Mouse (Mus musculus) lung, postnatal 0 days (tissue): ENCODE measurements around the gene Tulp2. TPM values are rescaled to one million over a fixed set of nuclear protein-coding genes. Genes with fewer than 3 reads are reported as not detected.
"Not testable (repeated sequence)": the region's sequence is repeated elsewhere in the genome, so short reads cannot be mapped to it uniquely, and the experiment has no call there.

Source experiments
- ATAC-seq: fragments of 200-750 bp; cut with Nextera tagmentation; 2 replicates; pipeline ENCODE4 v1.8.0; 2017; ENCODE audit warnings: moderate library complexity
- DNase-seq: peaks from one replicate; pipeline ENCODE4 v3.0.0-alpha.2; 2016; ENCODE audit warnings: low spot score
- H3K27ac ChIP-seq: fragments of 300-500 bp; sonication (generic); 2 replicates; pipeline ENCODE4 v1.5.1; 2014; ENCODE audit warnings: antibody characterized with exemption, mild to moderate bottlenecking, low read length, mixed read lengths
- H3K27me3 ChIP-seq: fragments of 300-500 bp; sonication (generic); replicated peaks from 2 replicates; pipeline ENCODE4 v1.6.1; 2014; ENCODE audit warnings: low read length, mixed read lengths; ENCODE audit not compliant: insufficient read depth
- H3K36me3 ChIP-seq: fragments of 300-500 bp; sonication (generic); 2 replicates; pipeline ENCODE4 v1.6.1; 2014; ENCODE audit warnings: low read length, mixed read lengths; ENCODE audit not compliant: insufficient read depth
- H3K4me1 ChIP-seq: fragments of 300-500 bp; sonication (generic); 2 replicates; pipeline ENCODE4 v1.6.1; 2014; ENCODE audit warnings: antibody characterized with exemption, low read depth, low read length, mixed read lengths; ENCODE audit not compliant: insufficient read depth
- H3K4me2 ChIP-seq: fragments of 300-500 bp; sonication (generic); replicated peaks from 2 replicates; pipeline ENCODE4 v1.6.1; 2014; ENCODE audit warnings: low read depth, mild to moderate bottlenecking, low read length, moderate library complexity, mixed read lengths
- H3K4me3 ChIP-seq: fragments of 300-500 bp; sonication (generic); 2 replicates; pipeline ENCODE4 v1.5.1; 2014; ENCODE audit warnings: low read depth, low read length
- H3K9ac ChIP-seq: fragments of 300-500 bp; sonication (generic); replicated peaks from 2 replicates; pipeline ENCODE4 v1.6.1; 2014; ENCODE audit warnings: low read depth, mild to moderate bottlenecking
- H3K9me3 ChIP-seq: fragments of 300-500 bp; sonication (generic); 2 replicates; pipeline ENCODE4 v1.6.1; 2016; ENCODE audit warnings: low read length, mixed read lengths
- CTCF ChIP-seq: IDR thresholded peaks from 2 replicates; pipeline ENCODE4 v1.5.1; 2016; ENCODE audit warnings: antibody characterized with exemption, mild to moderate bottlenecking
- EP300 ChIP-seq: IDR thresholded peaks from 2 replicates; pipeline ENCODE4 v1.6.1; 2016; ENCODE audit warnings: antibody characterized with exemption, mild to moderate bottlenecking, control low read depth
- WGBS: fragments of 180-500 bp; shearing (Covaris S2); extraction: QIAGEN DNeasy Blood & Tissue Kit; methylation state at CpG from one replicate; pipeline ENCODE4 v1.1.7; 2014; 5-methylcytosine and 5-hydroxymethylcytosine counted together
- polyA plus RNA-seq: library from polyadenylated mRNA; unstranded; fragments of >200 nt; fragmentation: Nextera tagmentation; extraction: Ambion mirVana; gene quantifications from 2 replicates; pipeline ENCODE4 v1.2.1, GENCODE M21; 2015

The Tulp2 gene
- polyA plus RNA-seq, 1 experiment from 2014 or later = 0.25 TPM

DNA sequence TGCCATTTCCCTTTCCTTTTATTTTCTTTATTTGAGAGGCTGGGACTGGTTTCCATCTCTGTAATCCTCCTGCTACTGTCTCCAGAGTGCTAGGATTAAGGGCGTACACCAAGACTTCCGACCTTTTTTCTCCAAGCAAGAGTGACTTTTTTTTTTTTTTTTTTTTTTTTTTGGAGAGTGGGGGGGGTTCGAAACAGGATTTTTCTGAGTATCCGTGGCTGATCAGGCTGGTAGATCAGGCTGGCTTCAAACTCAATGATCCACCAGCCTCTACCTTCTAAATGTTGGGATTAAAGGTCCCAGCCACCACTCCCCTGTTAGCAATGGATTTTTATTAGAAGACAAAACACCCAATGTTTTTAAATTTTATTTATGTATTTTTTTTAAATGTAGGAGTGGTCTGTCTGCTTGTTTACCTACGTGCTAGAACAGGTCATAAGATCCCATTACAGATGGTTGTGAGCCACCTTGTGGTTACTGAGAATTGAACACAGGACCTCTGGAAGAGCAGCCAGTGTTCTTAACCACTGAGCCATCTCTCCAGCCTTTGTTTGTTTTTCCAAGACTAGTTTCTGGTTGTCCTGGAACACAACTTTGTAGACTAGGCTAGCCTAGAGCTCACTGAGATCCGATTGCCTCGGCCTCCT, 44.9 kb downstream of the Tulp2 start:
- Histone ChIP-seq H3K9ac (peak overlapping the region; percentile 98), H3K27ac (peak overlapping the region; percentile 99), H3K4me3 (peak overlapping the region; percentile 89), H3K27me3 (no peaks in the 10 kb centered on the region), H3K4me1 (peaks cover 9% of the 10 kb centered on the region), H3K4me2 (peak overlapping the region; percentile 78), H3K9me3 (no peaks in the 10 kb centered on the region), H3K36me3 (peaks cover 5% of the 10 kb centered on the region; the same call in 1 of the 2 replicates)
- ATAC-seq (no peak), DNase-seq (peak; percentile 56)
- WGBS = 23% methylated on average over 7 of the region's 7 CpGs
- TF ChIP-seq CTCF (peak; percentile 57), EP300 (peak; percentile 91; the same call in 1 of the 2 replicates)

DNA sequence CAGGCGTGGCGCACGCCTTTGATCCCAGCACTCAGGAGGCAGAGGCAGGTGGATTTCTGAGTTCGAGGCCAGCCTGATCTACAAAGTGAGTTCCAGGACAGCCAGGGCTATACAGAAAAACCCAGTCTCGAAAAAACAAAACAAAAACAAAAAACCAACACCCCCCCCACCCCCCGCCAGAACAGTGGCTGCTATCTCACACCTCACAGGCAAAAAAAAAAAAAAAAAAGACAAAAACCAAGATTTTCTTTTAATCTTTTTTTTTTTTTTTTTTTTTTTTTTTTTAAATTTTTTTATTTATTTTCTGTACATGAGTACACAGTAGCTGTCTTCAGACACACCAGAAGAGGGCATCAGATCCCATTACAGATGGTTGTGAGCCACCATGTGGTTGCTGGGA, 45.5 kb downstream of the Tulp2 start:
- H3K27ac ChIP-seq, DNase-seq, H3K4me3 ChIP-seq, ATAC-seq, H3K4me2 ChIP-seq, H3K36me3 ChIP-seq, H3K9me3 ChIP-seq, H3K9ac ChIP-seq, H3K27me3 ChIP-seq, H3K4me1 ChIP-seq: not testable (repeated sequence)
- 91% methylated on average over 6 of the region's 6 CpGs for WGBS

DNA sequence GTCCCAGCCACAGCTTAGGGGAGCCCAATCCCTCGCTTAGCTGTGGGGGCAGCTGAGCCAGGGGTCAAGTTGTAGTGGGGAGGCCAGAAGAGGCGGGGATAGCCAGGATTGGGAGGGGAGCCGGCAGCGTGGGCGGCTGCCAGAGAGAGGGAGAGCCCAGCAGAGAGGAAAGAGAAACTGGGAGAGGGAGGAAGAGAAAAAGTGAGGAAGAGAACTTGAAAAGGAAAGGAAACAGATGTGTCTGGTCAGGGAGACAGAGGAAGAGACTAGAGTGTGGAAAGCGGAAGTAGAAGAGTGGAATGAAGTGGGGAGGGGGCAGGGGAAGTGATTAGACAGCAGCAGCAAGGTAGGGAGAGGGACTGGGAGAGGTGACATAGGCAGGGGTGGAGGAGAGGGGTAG, 47.8 kb downstream of the Tulp2 start:
- WGBS = 5% methylated on average over 6 of the region's 6 CpGs
- H3K4me3 ChIP-seq = no peak overlapping the region
- peaks cover 2% of the 10 kb centered on the region; the same call in 1 of the 2 replicates for H3K4me1 ChIP-seq
- ATAC-seq (no peak), DNase-seq (peak; percentile 56)
- TF ChIP-seq EP300 (no peak), CTCF (no peak)
- H3K9me3 ChIP-seq = no peaks in the 10 kb centered on the region
- H3K4me2 ChIP-seq = 0 out of 2 replicates have a peak overlapping the region, but pooled peaks have one; percentile 9
- H3K36me3 ChIP-seq = no peaks in the 10 kb centered on the region
- no peak overlapping the region for H3K9ac ChIP-seq
- peak overlapping the region; percentile 15 for H3K27ac ChIP-seq
- H3K27me3 ChIP-seq = no peaks in the 10 kb centered on the region

DNA sequence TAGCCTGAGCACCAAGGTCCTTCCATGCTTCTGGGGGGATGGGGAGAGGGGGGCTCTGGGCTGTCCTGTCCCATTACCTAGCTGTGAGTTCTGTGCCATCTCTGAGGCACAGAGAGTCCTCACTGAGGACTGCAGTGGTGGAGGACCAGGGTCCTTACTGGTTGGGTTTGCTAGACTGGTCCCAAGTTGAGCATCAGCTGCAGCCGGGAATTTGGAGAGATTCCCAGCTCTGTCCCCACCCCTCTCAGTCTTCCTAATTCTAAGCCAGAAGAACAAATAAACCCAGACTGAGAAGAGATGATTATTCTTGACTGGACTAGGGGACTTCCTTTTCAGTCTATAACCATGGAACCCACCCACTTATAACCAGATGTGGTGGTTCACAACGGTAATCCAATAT, 49.0 kb downstream of the Tulp2 start:
- Histone ChIP-seq H3K9me3 (no peaks in the 10 kb centered on the region), H3K9ac (no peak overlapping the region), H3K27me3 (no peaks in the 10 kb centered on the region), H3K4me1 (no peaks in the 10 kb centered on the region), H3K27ac (no peak overlapping the region), H3K36me3 (no peaks in the 10 kb centered on the region), H3K4me2 (no peak overlapping the region), H3K4me3 (no peak overlapping the region)
- ATAC-seq (no peak), DNase-seq (no peak)
- TF ChIP-seq CTCF = no peak
- no peak for TF ChIP-seq EP300
- WGBS = 41% methylated on average over 2 of the region's 2 CpGs

DNA sequence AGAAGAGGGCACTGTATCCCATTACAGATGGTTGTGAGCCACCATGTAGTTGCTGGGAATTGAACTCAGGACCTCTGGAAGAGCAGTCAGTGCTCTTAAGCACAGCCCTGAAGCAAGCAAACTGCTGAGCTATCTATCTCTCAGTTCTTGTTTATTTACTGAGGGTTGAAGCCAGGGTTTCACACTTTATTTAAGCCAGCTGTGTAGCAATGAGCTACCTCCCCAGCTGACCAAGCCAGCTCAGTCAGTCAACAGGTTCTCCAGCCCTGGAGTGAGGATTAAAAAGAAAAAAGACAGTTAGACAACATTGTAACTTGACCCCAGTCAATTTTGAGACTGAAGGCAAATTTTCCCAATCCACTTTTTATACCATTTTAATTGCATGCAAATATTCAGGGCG, 54.0 kb downstream of the Tulp2 start:
- Histone ChIP-seq H3K4me1 (no peaks in the 10 kb centered on the region), H3K9ac (no peak overlapping the region), H3K36me3 (no peaks in the 10 kb centered on the region), H3K9me3 (no peaks in the 10 kb centered on the region), H3K4me3 (no peak overlapping the region), H3K27ac (no peak overlapping the region), H3K27me3 (no peaks in the 10 kb centered on the region), H3K4me2 (no peak overlapping the region)
- whole genome bisulfite sequencing = 70% methylated on average over 1 of the region's 1 CpGs
- TF ChIP-seq CTCF = no peak; the same call in 1 of the 2 replicates
- no peak for TF ChIP-seq EP300
- ATAC-seq (no peak), DNase-seq (no peak)

DNA sequence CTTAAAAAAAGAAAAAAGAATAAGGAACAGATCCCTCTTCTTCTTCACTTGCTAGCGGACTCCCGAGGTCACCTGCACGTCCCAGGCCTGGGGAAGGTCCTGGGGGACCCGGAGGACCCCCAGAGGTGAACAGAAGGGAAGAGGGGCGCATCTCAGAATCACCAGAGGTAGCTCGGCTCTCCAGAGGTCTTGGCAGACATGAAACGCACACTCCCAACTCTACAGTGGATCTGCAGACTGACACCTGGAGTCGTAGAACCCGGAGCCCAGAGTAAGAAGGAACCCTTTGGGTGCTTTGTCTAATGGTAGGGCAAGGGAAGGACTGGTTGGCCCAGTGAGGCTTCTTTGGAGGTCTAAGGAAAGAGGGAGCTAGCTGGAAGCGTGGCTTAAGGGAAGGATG, 55.9 kb downstream of the Tulp2 start:
- no peaks in the 10 kb centered on the region for H3K27me3 ChIP-seq
- H3K9me3 ChIP-seq = no peaks in the 10 kb centered on the region
- no peak for DNase-seq
- whole genome bisulfite sequencing = 81% methylated on average over 10 of the region's 10 CpGs
- H3K4me1 ChIP-seq = no peaks in the 10 kb centered on the region
- H3K27ac ChIP-seq = no peak overlapping the region
- ATAC-seq = no peak
- peak overlapping the region; percentile 74 for H3K4me2 ChIP-seq
- H3K36me3 ChIP-seq = no peaks in the 10 kb centered on the region
- no peak for TF ChIP-seq CTCF
- TF ChIP-seq EP300 = no peak
- no peak overlapping the region for H3K4me3 ChIP-seq
- H3K9ac ChIP-seq = 0 out of 2 replicates have a peak overlapping the region, but pooled peaks have one; percentile 29
